Mouse (Mus musculus): ENCODE results near the gene Rab6a. TPM values are rescaled to one million over a fixed set of nuclear protein-coding genes. Genes with fewer than 3 reads are reported as not detected.

The Rab6a gene
- polyA plus RNA-seq, 1 experiment from 2014 or later = 122 TPM

DNA sequence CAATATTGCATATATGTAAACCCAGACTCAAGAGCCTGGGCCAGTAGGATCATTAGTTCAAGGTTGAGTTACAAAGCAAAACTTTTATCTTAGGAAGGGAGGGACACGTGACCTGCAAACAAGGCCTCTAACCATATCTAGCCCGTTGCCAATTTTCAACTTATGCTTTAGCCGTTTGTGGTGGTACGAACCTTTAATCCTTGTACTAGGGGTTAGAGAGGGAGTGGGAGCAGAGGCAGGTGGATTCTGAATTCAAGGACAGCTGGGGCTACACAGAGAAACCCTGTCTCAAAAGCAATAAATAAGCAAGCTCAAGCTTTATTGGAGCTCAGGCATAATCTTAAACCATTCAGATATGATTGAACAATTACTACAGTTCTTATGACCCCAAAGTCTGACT lies 35.2 kb downstream of the Rab6a start:
- Histone ChIP-seq H3K9ac (ENCODE audit: low read depth, low read length) (no peak overlapping the region), H3K4me3 (ENCODE audit: low read depth, low read length) (no peak overlapping the region), H3K36me3 (ENCODE audit: control insufficient read depth, insufficient read depth) (peaks cover 21% of the 10 kb centered on the region), H3K4me2 (replicated peaks; ENCODE audit: low read depth) (no peak overlapping the region), H3K27ac (ENCODE audit: low read depth, low read length) (no peak overlapping the region), H3K9me3 (ENCODE audit: control insufficient read depth) (no peaks in the 10 kb centered on the region), H3K27me3 (replicated peaks; ENCODE audit: control insufficient read depth, insufficient read depth, low read length) (no peaks in the 10 kb centered on the region), H3K4me1 (replicated peaks; ENCODE audit: control insufficient read depth, insufficient read depth, low read length) (no peaks in the 10 kb centered on the region)
- 48% methylated on average over 4 of the region's 4 CpGs for WGBS
- no peak for TF ChIP-seq CTCF (IDR thresholded peaks at IDR 0.05; ENCODE audit: low read depth)
- peak; percentile 86 for ATAC-seq

GRCm38 (mm10) chr7:100645147-100645546 lies 37.9 kb downstream of the Rab6a start:
- Histone ChIP-seq H3K4me3 (ENCODE audit: low read depth, low read length) (no peak overlapping the region), H3K9ac (ENCODE audit: low read depth, low read length) (no peak overlapping the region), H3K4me2 (replicated peaks; ENCODE audit: low read depth) (no peak overlapping the region), H3K27me3 (replicated peaks; ENCODE audit: control insufficient read depth, insufficient read depth, low read length) (no peaks in the 10 kb centered on the region), H3K9me3 (ENCODE audit: control insufficient read depth) (no peaks in the 10 kb centered on the region), H3K27ac (ENCODE audit: low read depth, low read length) (no peak overlapping the region), H3K4me1 (replicated peaks; ENCODE audit: control insufficient read depth, insufficient read depth, low read length) (no peaks in the 10 kb centered on the region), H3K36me3 (ENCODE audit: control insufficient read depth, insufficient read depth) (peaks cover 13% of the 10 kb centered on the region)
- ATAC-seq = 0 out of 2 replicates have a peak, but pooled peaks have one; percentile 11
- 40% methylated on average over 3 of the region's 3 CpGs for WGBS
- peak; percentile 80 for TF ChIP-seq CTCF (IDR thresholded peaks at IDR 0.05; ENCODE audit: low read depth)

DNA sequence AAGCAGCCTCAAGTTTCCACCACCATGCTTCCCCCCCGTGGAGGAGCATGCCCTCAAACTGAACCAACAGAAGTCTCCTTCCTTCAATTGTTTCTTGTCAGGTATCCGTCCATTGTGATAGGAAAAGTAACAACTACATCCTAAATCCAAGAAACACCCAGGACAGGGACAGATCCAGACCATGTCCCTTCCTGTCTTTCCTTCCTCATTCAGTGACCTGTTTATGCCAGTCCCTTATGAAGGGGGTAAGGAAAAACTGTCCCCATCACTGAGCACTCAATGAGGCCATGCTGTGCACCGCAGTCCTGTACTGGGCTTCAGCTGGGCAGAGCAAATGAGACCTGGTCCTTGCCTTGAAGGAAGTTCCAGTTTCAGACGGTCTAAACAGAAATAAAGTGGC lies 41.9 kb downstream of the Rab6a start:
- Histone ChIP-seq H3K9ac (ENCODE audit: low read depth, low read length) (no peak overlapping the region), H3K9me3 (ENCODE audit: control insufficient read depth) (no peaks in the 10 kb centered on the region), H3K27ac (ENCODE audit: low read depth, low read length) (no peak overlapping the region), H3K27me3 (replicated peaks; ENCODE audit: control insufficient read depth, insufficient read depth, low read length) (no peaks in the 10 kb centered on the region), H3K4me3 (ENCODE audit: low read depth, low read length) (no peak overlapping the region), H3K4me2 (replicated peaks; ENCODE audit: low read depth) (no peak overlapping the region), H3K4me1 (replicated peaks; ENCODE audit: control insufficient read depth, insufficient read depth, low read length) (no peaks in the 10 kb centered on the region), H3K36me3 (ENCODE audit: control insufficient read depth, insufficient read depth) (peaks cover 3% of the 10 kb centered on the region; the same call in 1 of the 2 replicates)
- TF ChIP-seq CTCF (IDR thresholded peaks at IDR 0.05; ENCODE audit: low read depth) = no peak
- 79% methylated on average over 4 of the region's 4 CpGs for WGBS
- no peak for ATAC-seq

DNA sequence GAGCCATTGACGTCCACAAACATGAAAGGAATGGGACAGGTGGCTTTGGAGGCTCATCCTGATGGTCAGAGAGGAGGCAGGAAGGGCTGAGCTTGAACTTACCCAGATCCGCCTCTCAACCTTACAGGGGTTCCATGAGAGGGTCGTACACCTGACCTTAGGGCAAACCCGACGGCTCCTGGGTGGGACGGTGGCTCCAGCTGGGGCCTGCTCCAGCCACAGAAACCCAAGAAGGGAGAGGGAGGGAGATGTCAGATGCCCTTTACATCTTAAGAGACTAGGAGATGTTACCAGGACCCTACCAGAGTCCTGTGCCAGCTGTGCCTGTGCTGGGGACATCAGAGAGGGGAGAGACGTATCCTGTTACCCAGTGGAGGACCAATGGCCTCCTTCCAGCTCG lies 42.6 kb downstream of the Rab6a start:
- Histone ChIP-seq H3K27ac (ENCODE audit: low read depth, low read length) (no peak overlapping the region), H3K4me3 (ENCODE audit: low read depth, low read length) (no peak overlapping the region), H3K4me1 (replicated peaks; ENCODE audit: control insufficient read depth, insufficient read depth, low read length) (no peaks in the 10 kb centered on the region), H3K9ac (ENCODE audit: low read depth, low read length) (no peak overlapping the region), H3K9me3 (ENCODE audit: control insufficient read depth) (no peaks in the 10 kb centered on the region), H3K36me3 (ENCODE audit: control insufficient read depth, insufficient read depth) (peaks cover 3% of the 10 kb centered on the region; the same call in 1 of the 2 replicates), H3K4me2 (replicated peaks; ENCODE audit: low read depth) (no peak overlapping the region), H3K27me3 (replicated peaks; ENCODE audit: control insufficient read depth, insufficient read depth, low read length) (no peaks in the 10 kb centered on the region)
- ATAC-seq = no peak
- 79% methylated on average over 8 of the region's 8 CpGs for WGBS
- TF ChIP-seq CTCF (IDR thresholded peaks at IDR 0.05; ENCODE audit: low read depth) = no peak

- Histone ChIP-seq H3K27ac (ENCODE audit: low read depth, low read length) (no peak overlapping the region), H3K4me2 (replicated peaks; ENCODE audit: low read depth) (no peak overlapping the region), H3K36me3 (ENCODE audit: control insufficient read depth, insufficient read depth) (peaks cover 3% of the 10 kb centered on the region; the same call in 1 of the 2 replicates), H3K27me3 (replicated peaks; ENCODE audit: control insufficient read depth, insufficient read depth, low read length) (no peaks in the 10 kb centered on the region), H3K4me1 (replicated peaks; ENCODE audit: control insufficient read depth, insufficient read depth, low read length) (no peaks in the 10 kb centered on the region), H3K9ac (ENCODE audit: low read depth, low read length) (no peak overlapping the region), H3K9me3 (ENCODE audit: control insufficient read depth) (no peaks in the 10 kb centered on the region), H3K4me3 (ENCODE audit: low read depth, low read length) (no peak overlapping the region)
- 80% methylated on average over 6 of the region's 6 CpGs for WGBS
- ATAC-seq = no peak
- no peak for TF ChIP-seq CTCF (IDR thresholded peaks at IDR 0.05; ENCODE audit: low read depth)
These were observed 43.2 kb downstream of the Rab6a start for GRCm38 (mm10) chr7:100650421-100650820.

GRCm38 (mm10) chr7:100651011-100651410 lies 43.8 kb downstream of the Rab6a start:
- H3K9me3 ChIP-seq (ENCODE audit: control insufficient read depth) = no peaks in the 10 kb centered on the region
- TF ChIP-seq CTCF (IDR thresholded peaks at IDR 0.05; ENCODE audit: low read depth) = no peak
- 64% methylated on average over 4 of the region's 4 CpGs for WGBS
- no peak for ATAC-seq
- H3K9ac ChIP-seq (ENCODE audit: low read depth, low read length) = no peak overlapping the region
- H3K27ac ChIP-seq (ENCODE audit: low read depth, low read length) = no peak overlapping the region
- H3K4me2 ChIP-seq (replicated peaks; ENCODE audit: low read depth) = no peak overlapping the region
- H3K36me3 ChIP-seq (ENCODE audit: control insufficient read depth, insufficient read depth) = peaks cover 3% of the 10 kb centered on the region; the same call in 1 of the 2 replicates
- H3K27me3 ChIP-seq (replicated peaks; ENCODE audit: control insufficient read depth, insufficient read depth, low read length) = no peaks in the 10 kb centered on the region
- H3K4me3 ChIP-seq (ENCODE audit: low read depth, low read length) = no peak overlapping the region
- H3K4me1 ChIP-seq (replicated peaks; ENCODE audit: control insufficient read depth, insufficient read depth, low read length) = no peaks in the 10 kb centered on the region

All from intestine, postnatal 0 days (tissue).